Mouse (Mus musculus) heart, embryonic 16.5 days (tissue): ENCODE measurements around the gene Gm21797. TPM values are rescaled to one million over a fixed set of nuclear protein-coding genes. Genes with fewer than 3 reads are reported as not detected.
"Not testable (repeated sequence)": the region's sequence is repeated elsewhere in the genome, so short reads cannot be mapped to it uniquely, and the experiment has no call there.

Source experiments
- ATAC-seq: fragments of 200-750 bp; cut with Nextera tagmentation; replicated peaks from 2 replicates; pipeline ENCODE4 v1.8.0; 2017; ENCODE audit warnings: moderate number of reproducible peaks; ENCODE audit not compliant: insufficient read depth, low FRiP score; ENCODE audit errors: extremely low read depth
- H3K27ac ChIP-seq: fragments of 300-500 bp; sonication (generic); 2 replicates; pipeline ENCODE4 v1.5.1; 2014; ENCODE audit warnings: mild to moderate bottlenecking, low read length, control low read depth, moderate library complexity
- H3K27me3 ChIP-seq: fragments of 300-500 bp; sonication (generic); 2 replicates; pipeline ENCODE4 v1.6.1; 2014; ENCODE audit warnings: low read length, mixed read lengths; ENCODE audit not compliant: control insufficient read depth, insufficient read depth
- H3K36me3 ChIP-seq: fragments of 300-500 bp; sonication (generic); 2 replicates; pipeline ENCODE4 v1.6.1; 2014; ENCODE audit not compliant: control insufficient read depth, insufficient read depth
- H3K4me1 ChIP-seq: fragments of 300-500 bp; sonication (generic); 2 replicates; pipeline ENCODE4 v1.6.1; 2014; ENCODE audit warnings: low read length, mixed read lengths; ENCODE audit not compliant: control insufficient read depth, insufficient read depth
- H3K4me2 ChIP-seq: fragments of 300-500 bp; sonication (generic); 2 replicates; pipeline ENCODE4 v1.6.1; 2014; ENCODE audit warnings: low read depth, mild to moderate bottlenecking, control low read depth, low read length
- H3K4me3 ChIP-seq: fragments of 300-500 bp; sonication (generic); 2 replicates; pipeline ENCODE4 v1.5.1; 2014; ENCODE audit warnings: mild to moderate bottlenecking, control low read depth, low read length
- H3K9ac ChIP-seq: fragments of 300-500 bp; sonication (generic); 2 replicates; pipeline ENCODE4 v1.6.1; 2014; ENCODE audit warnings: low read length, control low read depth
- H3K9me3 ChIP-seq: fragments of 300-500 bp; sonication (generic); replicated peaks from 2 replicates; pipeline ENCODE4 v1.6.1; 2016; ENCODE audit warnings: low read length; ENCODE audit not compliant: control insufficient read depth
- WGBS: fragments of 180-500 bp; shearing (Covaris S2); extraction: QIAGEN DNeasy Blood & Tissue Kit; methylation state at CpG from one replicate; pipeline ENCODE4 v1.1.7; 2014; 5-methylcytosine and 5-hydroxymethylcytosine counted together
- polyA plus RNA-seq: library from polyadenylated mRNA; unstranded; fragments of >200 nt; fragmentation: Nextera tagmentation; extraction: Ambion mirVana; gene quantifications from 2 replicates; pipeline ENCODE4 v1.2.1, GENCODE M21; 2015

The Gm21797 gene
- not detected in 2 replicates for polyA plus RNA-seq

DNA sequence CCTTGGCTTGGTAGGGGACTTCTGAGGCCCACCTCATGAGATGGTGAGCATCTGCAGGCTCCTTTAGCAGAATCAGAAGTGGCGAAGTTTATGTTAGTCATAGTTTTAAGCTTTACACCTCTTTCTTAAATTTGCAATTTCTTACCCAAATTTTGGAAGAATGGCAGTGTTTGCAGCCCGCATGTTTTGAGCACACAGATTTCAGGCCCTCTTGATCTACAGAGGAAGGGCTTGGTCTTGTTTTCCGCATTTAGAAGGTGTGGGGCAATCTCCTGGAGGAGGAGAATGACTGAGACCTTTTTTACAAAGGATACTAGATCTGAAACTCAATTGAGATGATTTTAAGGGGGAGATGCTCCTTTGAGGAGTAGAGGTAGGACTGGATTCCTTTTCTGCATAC, at the start of gene Gm21797:
Gene Gm21797, minus strand, starts transcription at position 101 of the 400 bp plus-strand sequence.
- not testable (repeated sequence) for H3K4me1 ChIP-seq, H3K27ac ChIP-seq, ATAC-seq, H3K9me3 ChIP-seq, H3K4me2 ChIP-seq, H3K27me3 ChIP-seq, H3K36me3 ChIP-seq, H3K9ac ChIP-seq, H3K4me3 ChIP-seq
- WGBS, result no CpG with 5 or more reads among the region's 3 CpGs

DNA sequence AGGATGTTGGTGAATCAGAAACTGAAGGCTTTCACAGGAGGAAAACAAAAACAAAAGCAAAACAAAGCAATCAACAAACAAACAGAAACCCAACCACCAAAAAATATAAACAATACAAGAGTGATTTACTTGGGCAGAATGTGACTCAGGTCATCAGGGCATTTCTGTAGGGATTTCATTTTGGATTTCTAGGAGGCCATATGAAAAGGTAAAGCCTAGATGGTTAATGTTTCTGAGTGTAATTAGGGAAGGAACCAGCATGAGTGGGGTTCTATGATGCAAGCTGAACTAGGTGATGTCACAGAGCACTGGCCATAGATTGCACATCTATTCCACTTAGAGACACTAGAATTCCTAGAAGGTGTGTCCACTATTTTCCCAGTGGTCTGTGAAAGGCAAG, 29.0 kb upstream of the Gm21797 start, which contains the start of gene Gm20795:
Gene Gm20795, plus strand, starts transcription at position 301 of the 400 bp plus-strand sequence.
- not testable (repeated sequence) for ATAC-seq, H3K4me1 ChIP-seq, H3K36me3 ChIP-seq, H3K27ac ChIP-seq, H3K27me3 ChIP-seq, H3K4me2 ChIP-seq, H3K4me3 ChIP-seq, H3K9me3 ChIP-seq, H3K9ac ChIP-seq

Other genes starting within 250 kb of the Gm21797 start
- gene Gm21852, start 123.8 kb downstream of the Gm21797 start, polyA plus RNA-seq, result not detected in 2 replicates
- not detected in 2 replicates for gene Gm20795, start 29.1 kb upstream of the Gm21797 start, polyA plus RNA-seq